Mouse (Mus musculus): ENCODE measurements around the gene Calhm5.

- TF ChIP-seq POLR2A (IDR thresholded peaks at IDR 0.05; ENCODE audit: insufficient read depth, low read depth, low read length) (no peak), CTCF (IDR thresholded peaks at IDR 0.05; ENCODE audit: insufficient read depth, low read depth, low read length) (no peak)
These were observed 22.1 kb upstream of the Calhm5 start for GRCm38 (mm10) chr10:34118421-34118820.
